Mouse (Mus musculus) adrenal gland, postnatal 14 days (tissue): ENCODE results near the gene Eci1. TPM values are rescaled to one million over a fixed set of nuclear protein-coding genes. Genes with fewer than 3 reads are reported as not detected.
A peak's percentile ranks its signal among the peaks of the same experiment; 100 is the strongest.

Experiments
- DNase-seq: peaks from one replicate; pipeline ENCODE4 v3.0.0; 2021; ENCODE audit warnings: mixed read lengths
- total RNA-seq: library from RNA; stranded (reverse); gene quantifications from 2 replicates; pipeline ENCODE4 v1.2.3, GENCODE M21; 2021

Gene Eci1
- total RNA-seq, 1 experiment from 2014 or later = 505 TPM

- no peak for DNase-seq
Measured at GRCm38 (mm10) chr17:24473612-24474275, 47.3 kb downstream of the Eci1 start, which contains the start of gene Bricd5. TSS of gene Bricd5 (plus strand) at chr17:24473884.

- no peak for DNase-seq
Measured at GRCm38 (mm10) chr17:24474557-24474956, 48.1 kb downstream of the Eci1 start.

DNA sequence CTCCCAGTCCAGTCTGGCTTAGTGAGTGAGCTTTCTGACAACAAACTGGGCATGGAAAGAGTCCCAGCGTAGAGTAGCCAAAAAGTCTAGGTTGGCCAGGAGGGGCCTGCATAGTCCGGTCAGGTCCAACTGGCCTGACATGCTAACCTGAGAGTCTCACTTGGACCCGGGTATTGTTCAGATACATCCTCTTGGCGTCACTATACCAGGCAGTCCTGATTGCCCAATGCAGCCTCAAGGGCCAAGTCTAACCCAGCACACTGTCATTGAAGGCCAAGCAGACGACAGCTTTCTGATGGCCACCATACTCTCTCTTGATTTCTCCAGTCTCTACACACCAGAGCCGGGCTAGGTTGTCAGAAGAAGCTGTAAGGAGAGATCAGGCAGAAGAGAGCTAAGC lies 49.1 kb downstream of the Eci1 start:
- DNase-seq = no peak

- no peak for DNase-seq
Measured at GRCm38 (mm10) chr17:24476022-24476776, 49.8 kb downstream of the Eci1 start.

DNA sequence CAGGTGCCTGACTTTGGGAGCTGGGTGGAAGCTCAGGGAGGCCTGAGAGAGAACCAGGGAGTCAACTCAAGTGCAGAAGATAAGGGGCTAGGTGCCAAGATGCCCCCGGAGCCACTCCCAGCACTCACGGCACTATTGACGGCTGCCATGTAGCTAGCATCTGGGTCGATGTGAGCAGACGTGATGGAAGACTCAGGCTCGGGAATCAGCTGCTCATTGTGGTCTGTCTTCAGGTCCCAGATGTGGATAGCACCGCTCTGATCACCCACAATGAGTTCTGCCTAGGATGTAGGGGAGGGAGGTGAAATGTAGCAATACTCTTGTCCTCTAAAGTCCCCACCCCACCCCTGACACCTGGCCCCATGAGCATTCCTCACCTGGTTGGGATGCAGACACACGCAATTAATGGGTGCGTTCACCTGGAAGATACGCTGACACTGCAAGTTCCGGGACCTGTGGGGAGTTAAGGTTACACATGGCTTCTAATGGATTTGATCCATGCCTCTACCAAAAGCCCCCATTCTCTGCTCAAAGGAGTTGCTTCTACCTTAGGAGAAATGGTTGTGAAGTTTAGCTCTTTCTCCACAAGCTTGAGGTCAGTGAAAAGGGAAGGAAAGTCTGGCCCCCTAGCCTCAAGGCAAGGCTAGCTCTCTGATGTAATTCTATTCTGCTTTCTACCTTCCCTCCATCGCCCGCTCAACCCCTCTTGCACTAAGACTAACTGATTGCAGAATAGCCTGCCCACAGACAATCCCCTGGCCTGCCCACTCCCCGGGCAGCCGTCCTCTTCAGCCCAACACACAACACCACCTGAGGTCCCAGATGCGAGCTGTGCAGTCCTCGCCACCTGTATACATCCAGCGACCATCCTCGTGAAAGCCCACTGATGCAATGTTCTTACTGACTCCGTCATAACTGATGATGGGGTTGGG lies 50.9 kb downstream of the Eci1 start:
- no peak for DNase-seq

DNA sequence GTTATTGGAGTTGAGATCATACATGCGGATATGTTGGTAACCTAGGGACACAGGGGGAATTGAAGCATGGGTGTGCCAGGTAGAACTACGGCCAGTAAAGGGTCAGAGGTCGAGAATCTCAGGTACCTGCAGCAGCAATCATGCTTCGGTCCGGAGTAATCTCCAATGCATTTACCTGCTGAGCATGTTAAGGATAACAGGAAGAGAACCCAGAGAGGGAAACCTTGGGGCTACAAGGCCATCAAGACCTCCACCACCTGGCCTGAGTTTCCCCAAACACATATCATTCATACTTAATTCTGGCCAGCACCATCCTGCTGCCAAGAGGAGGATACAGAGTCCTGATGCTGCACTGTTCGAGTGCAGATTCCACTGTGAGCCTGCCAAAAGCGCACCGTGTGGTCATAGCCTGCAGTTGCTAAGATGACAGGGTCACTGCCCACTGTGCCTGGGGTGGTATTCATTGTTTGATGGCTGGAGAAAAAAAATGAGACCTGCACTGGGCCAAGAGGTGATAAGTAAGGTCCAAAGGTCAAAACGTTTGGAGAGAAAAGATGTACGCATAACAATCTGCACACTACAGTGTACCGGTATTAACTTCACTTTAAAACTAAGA lies 51.7 kb downstream of the Eci1 start:
- no peak for DNase-seq

GRCm38 (mm10) chr17:24478663-24479380 lies 52.4 kb downstream of the Eci1 start, which contains the start of gene Mlst8:
TSS of gene Mlst8 (minus strand) at chr17:24479078.
- peak; percentile 99 for DNase-seq

DNA sequence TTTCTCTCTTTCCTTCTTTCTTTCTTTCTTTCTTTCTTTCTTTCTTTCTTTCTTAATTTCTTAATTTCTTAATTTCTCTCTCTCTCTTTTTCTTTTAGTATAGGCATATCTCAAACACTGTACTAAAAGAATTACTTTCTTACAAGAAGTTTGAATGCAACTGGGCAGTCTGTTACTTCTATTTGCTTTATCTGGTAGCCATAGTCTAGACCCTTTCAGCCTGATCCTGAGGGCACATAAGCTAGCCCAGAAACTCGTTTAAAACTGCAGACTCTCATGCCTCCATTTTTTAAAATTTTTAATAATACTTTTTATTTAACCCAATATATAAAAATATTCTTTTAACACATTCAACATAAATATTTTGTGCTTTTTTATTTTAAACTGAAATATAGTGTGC lies 53.0 kb downstream of the Eci1 start:
- no peak for DNase-seq

- DNase-seq = no peak
Measured at GRCm38 (mm10) chr17:24480201-24480826, 53.9 kb downstream of the Eci1 start.

- no peak for DNase-seq
Measured at GRCm38 (mm10) chr17:24481027-24481815, 54.8 kb downstream of the Eci1 start.

DNA sequence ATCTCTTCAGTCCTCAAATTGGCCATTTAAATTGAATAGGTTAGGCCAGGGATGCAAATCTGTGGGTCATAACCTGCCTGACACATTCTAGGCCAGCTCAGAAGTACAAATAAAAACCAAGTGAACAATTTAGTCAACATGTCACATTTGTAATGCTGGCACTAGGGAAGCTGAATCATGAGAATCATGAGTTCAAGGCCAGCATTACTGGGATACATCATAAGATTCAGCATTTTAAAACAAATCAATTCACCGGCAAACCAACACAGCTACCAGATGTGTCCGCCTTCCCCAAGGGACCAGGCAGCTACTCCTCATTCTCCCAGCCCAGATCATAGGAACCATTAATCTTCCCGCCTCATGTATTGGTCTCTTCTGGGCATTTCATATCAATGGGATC lies 57.1 kb downstream of the Eci1 start:
- no peak for DNase-seq

- DNase-seq = no peak
Measured at GRCm38 (mm10) chr17:24485090-24485860, 58.8 kb downstream of the Eci1 start.

GRCm38 (mm10) chr17:24488186-24488661 lies 61.8 kb downstream of the Eci1 start, which contains the start of gene Caskin1:
TSS of gene Caskin1 (plus strand) at chr17:24488601.
- DNase-seq = peak; percentile 71

DNA sequence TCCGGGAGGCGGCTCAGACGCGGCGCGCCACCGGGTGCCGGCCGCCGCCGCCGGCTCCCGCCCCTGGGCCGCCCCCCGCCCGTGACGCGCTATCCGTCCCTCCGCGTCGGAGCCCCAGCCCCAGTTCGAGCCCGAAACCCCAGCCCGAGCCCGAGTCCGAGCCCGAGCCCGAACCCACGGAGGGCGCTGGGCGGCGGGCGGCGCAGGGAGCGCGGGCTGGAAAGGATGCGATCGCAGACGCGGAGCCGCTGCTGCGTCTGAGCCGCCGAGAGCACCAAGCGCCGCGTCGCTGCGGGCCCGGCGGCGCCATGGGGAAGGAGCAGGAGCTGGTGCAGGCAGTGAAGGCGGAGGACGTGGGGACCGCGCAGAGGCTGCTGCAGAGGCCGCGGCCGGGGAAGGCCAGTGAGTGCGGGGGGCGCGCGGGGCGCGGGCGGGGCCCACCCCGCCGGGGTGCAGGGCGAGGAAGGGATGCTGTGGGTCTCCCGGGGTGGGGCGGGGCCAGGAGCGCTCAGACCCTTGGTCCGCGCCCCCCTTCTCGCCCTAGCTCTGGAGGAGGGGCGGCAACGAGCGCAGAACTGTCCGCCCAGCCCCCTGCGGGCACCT lies 62.3 kb downstream of the Eci1 start:
- peak; percentile 59 for DNase-seq
